Mouse (Mus musculus) spleen, adult 12 weeks (tissue): ENCODE results near the gene Fam234a.
"Not testable (repeated sequence)": the region's sequence is repeated elsewhere in the genome, so short reads cannot be mapped to it uniquely, and the experiment has no call there.

Experiments used
- DNase-seq: peaks from one replicate; pipeline ENCODE4 v3.0.0; 2022; ENCODE audit warnings: low spot score

Fam234a gene

DNA sequence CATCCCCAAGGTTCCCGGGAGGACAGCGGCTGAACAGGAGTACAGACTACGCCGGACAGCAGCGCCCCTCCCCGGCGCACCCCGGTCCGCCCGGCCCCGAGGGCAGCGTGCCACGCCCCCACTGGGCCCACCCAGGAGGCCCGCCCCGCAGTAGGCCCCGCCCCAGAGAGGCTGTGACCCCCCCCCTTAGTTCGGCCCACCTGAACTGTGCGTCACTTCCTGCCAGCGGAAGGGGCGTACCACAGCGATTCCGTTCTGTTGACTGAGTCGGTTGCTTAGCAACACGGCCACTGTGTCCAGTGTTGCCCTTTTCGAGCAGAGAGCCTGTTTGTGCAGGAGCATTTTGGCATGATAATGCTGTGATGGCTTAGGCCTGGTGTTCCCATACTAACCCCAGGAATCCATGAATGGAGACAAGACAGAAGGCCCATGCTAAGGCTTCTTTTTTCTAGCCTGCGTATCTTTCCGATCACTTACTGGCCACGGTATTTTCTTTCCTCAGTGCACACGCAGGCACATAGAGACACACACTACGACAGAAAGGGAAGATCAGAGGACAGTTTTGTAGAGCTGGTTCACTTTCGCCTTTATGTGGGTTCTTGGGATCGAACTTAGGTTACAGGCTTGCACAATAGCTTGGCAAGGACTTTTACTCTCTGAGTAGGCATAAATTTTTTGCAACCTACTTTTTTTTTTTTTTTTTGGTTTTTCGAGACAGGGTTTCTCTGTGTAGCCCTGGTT, at the start of gene Fam234a:
TSS of gene Fam234a (minus strand) at position 142 of the 741 bp plus-strand sequence.
- DNase-seq: peak; percentile 72

DNA sequence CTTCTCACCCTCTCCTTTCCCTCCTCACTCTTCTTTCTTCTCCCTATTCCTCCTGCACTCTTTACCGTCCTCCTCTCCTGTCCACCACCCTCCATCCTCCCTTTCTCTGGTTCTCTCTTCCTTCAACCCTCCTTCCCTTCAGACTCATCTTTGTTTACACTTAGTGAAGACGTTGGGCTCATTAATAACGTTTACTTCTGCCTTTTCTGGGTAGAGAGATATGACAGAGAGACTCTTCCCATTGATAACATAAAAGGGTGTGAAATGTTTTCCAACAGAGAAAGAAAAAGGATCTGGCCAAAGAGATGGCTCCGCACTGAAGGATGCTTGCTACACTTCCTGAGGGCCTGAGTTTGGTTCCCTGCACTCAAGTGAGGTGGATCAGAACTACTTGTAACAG, 45.4 kb upstream of the Fam234a start:
- DNase-seq: no peak

DNA sequence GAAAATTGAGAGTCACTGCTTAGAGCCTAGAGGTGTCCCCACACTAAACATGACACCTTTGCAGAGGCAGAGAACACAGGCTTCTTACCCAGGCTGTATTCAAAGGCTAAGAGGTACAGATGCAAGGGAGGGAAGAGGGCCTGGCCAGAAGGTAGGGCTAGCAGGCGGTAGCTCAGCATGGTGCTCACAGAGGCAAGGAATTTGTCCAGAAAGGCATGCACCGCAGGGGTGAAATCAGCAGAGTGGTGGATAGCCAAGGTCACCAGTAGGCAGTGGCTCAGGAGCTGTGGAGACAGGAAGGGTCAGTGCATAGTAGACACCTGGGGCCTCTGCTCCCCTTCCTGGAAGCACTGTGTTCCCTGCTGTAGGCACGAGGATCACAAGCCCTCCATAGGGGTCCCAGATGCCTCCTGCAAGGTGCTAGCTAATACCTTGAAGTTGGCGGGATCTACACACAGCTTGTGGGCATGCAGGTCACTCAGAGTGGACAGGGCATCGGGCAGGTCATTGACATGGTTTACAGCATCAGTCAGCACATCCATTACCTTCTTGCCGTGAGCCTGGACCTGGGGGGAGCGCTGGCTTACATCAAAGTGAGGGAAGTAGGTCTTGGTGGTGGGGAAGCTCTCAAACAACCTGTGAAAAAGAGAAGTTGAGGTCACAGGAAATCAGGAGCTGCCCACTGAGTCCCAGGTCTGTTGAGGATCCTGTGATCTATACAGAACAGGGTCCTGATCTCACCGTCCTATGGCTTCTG, 42.3 kb upstream of the Fam234a start:
- DNase-seq: no peak

DNA sequence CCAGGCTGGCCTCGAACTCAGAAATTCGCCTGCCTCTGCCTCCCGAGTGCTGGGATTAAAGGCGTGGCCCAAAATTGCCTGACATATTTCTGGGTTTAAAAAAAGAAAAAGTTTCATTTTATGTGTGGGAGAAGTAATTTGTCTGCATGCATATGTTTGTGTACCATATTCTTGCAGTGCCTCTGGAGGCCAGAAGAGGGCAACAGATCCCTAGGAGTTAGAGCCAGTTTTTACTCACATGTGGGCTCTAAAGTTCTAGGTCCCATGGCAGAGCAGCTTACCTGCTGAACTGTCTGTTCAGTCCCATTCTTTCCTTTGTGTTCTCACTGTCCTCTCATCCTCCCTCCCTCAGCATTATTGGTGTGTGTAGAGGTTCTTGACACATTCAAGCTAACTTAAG, 32.7 kb upstream of the Fam234a start:
- peak; percentile 9 for DNase-seq

DNA sequence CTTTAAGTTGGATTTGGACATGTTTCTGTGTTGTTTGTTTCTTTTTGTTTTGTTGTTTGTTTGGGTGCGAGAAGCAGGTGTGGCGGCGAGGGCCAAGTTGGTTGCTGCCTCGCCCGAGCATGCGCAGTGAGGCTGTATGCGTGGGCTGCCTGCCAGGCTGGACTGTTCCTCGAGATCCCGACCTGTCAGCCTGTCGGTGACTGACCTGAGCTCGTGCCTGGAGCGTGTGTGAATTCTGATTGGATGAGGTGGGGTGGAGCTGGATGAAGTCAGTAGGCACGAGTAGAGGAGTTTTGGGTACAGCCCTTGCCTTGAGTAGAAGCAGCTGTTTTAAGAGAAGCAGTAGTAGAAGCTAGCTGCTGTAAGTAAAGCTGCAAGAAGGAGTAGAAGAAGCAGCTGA, 31.9 kb upstream of the Fam234a start:
- no peak for DNase-seq

DNA sequence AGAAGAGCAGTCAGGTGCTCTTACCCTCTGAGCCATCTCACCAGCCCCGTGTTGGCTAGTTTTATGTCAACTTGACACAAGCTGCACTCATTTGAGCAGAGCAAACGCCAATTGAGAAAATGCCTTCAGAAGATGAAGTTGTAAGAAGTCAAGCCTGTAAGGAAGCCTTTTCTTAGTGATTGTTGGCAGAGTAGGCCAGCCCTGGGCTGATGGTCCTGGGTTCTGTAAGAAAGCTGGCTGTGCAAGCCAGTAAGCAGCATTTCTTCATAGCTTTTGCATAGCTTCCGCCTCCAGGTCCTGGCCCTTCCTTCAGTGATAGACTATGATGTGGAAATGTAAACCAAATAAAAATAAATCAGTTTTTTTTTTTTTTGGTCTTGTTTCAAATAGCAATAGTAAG, 28.5 kb upstream of the Fam234a start:
- DNase-seq: no peak

DNA sequence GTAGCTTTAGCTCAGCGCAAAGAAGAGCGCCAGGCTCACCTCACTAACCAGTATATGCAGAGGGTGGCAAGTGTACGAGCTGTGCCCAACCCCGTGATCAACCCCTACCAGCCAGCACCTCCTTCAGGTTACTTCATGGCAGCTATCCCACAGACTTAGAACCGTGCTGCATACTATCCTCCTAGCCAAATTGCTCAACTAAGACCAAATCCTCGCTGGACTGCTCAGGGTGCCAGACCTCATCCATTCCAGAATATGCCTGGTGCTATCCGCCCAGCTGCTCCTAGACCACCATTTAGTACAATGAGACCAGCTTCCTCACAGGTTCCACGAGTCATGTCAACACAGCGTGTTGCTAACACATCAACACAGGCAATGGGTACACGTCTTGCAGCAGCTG, 25.5 kb upstream of the Fam234a start:
- DNase-seq: not testable (repeated sequence)

DNA sequence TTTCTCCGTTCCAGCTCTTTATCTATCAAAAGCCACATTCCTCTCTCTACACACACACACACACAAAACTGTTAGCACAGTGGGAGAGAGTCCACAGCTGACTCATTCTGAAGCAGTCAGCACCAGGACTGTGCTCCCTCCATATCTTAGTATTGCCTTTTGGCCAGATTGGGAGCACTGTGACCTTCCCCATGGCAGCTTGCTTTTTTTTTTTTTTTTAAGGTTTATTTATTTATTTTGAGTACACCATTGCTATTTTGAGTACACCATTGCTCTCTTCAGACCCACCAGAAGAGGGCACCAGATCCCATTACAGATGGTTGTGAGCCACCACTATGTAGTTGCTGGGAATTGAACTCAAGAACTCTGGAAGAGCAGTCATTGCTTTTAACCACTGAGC, 24.8 kb upstream of the Fam234a start:
- DNase-seq: no peak

DNA sequence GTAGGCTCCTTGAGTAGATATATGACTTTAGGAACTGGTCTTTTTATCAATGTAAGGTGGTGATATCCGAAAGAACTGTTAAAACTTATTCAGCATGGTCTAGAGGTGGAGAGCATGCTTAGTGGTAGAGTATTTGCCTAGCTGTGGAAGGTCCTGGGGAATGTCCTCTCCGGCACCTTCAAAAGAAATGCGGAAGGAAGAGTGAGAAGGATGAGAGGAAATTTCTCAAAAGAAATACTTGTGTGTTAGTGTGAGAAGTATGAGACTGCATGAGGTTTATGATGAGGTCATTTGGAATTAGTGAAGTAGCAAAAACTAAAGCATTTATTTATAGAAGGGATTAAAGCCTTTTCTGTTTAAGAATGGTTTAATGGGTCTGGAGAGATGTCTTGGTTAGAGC, 18.3 kb upstream of the Fam234a start:
- no peak for DNase-seq

DNA sequence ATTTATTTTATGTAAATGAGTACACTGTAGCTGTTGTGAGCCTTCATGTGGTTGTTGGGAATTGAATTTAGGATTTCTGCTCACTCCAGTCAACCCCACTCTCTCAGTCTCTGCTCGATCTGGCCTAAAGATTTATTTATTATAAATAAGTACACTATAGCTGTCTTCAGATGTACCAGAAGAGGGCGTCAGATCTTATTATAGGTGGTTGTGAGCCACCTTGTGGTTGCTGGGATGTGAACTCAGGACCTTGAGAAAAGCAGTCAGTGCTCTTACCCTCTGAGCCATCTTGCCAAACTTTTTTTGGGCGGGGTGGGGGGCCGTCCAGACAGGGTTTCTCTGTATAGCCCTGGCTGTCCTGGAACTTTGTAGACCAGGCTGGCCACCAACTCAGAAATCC, 17.8 kb upstream of the Fam234a start:
- no peak for DNase-seq

DNA sequence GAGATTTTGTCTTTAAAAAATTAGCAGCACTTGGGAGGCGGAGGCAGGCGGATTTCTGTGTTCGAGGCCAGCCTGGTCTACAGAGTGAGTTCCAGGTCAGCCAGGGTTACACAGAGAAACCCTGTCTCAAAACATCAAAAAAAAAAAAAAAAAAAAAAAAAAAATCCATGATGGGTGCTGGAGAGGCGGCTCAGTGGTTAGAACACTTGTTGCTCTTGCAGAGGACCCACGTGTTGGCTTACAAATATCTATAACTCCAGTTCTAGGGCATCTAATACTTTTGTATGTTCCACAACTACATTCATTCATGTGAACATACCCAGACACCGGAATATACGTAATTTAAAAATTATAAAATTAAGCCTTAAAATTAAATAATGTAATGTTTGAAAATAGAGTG, 11.3 kb upstream of the Fam234a start:
- no peak for DNase-seq

DNA sequence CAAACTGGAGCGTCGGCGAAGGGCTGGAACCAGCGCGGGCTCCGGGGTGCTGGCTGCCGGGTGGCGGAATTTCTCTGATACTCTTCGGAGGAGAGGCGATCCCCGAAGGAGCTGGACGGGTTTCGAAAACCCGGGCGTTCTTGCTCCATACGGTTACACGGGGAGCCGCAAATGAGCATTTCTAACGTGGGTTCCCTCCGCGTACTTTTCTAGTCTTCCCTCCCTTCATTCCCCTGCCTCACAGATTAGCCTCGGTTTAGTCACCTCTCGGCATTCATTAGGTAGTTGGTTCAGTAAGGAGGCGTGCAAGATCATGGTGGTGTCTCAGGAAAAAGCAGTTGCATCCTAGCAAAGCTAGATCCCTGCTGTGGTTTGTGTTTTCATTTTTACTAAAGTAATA, 9.4 kb upstream of the Fam234a start:
- DNase-seq: no peak

DNA sequence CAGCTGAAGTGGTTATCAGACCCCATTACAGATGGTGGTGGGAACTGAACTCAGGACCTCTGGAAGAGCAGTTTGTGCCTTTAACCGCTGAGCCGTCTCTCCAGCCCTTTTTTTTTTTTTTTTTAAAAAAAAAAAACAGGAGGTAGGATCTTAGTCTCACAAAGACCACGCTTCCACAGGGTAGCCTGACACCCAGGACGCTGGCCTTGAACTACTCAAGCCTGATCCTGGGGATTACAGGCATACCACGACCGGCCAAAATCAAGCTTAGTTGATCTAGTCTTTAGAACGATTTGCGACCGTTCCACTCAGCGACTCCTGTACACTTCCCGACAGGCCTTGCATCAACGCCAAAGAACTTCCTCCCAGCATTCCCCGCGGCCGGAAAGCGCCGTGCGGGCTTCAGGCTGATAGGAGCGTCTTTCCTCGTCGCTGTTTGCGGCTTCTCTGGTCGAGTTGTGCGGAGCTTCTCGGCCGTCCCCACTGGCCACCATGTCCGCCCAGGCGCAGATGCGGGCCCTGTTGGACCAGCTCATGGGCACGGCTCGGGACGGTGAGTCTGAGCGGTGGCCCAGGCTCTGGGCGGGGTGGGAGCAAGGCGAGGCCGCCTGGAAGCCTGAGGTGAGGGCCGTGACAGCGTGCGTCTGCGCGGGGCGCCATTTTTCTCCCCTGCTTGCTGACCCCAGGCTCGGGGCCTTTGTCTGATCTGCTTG, 8.7 kb upstream of the Fam234a start, which contains the start of gene Luc7l:
TSS of gene Luc7l (plus strand) at position 358 of the 713 bp plus-strand sequence.
- peak; percentile 87 for DNase-seq

DNA sequence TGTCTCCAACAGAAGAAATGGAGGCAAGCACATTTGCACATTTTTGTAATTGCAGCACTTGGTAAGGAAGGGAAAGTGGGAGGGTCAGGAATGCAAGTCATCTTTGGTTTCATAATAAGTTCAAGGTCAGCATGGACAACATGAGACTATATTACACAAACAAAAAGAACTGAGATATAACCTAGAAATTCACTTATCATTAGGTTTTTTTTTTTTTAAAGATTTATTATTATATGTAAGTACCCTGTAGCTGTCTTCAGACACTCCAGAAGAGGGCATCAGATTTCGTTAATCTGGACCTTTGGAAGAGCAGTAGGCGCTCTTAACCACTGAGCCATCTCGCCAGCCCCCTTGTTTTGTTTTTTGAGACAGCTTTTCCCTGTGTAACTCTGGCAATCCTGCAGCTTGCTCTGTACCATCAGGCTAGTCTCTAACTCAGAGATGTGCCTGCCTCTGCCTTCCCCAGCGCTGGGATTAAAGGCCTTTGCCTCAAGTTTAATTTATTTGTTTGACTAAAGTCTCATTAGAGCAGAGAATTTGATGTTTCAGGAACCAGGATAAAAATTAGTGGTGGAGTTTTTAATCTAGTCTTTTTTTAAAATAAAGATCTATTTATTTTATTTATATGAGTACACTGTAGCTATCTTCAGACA, 8.0 kb upstream of the Fam234a start:
- DNase-seq: no peak

DNA sequence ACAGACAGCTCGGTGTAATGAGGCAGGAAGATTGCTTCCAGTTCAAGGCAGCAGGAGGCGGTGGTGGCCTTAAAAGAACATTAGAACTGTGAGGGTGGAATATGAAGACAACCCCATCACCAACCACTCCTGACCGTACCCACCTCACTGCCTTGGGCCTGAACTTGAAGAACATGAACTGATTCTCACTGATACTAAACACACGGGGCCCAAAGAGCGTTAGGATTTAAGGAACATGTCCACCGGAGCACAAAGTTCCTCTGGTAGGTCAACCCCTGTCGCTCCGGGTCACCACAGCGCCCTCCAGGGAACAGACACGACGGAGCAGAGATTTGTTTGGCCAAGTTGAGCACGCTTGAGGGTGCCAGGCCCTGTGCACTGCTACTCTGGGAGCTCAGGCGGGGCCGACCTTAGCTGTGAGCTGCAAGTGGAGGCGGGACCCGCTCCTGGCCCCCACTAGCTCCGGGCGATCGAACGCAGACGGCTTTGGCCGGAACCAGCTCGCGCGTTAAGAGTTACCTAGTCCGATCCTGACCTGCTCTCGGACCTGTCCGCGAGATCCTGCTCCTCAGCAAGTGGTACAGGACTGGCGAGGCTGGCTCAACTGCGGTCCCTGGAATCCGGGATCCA, 456 bp downstream of the Fam234a start:
- peak; percentile 54 for DNase-seq

DNA sequence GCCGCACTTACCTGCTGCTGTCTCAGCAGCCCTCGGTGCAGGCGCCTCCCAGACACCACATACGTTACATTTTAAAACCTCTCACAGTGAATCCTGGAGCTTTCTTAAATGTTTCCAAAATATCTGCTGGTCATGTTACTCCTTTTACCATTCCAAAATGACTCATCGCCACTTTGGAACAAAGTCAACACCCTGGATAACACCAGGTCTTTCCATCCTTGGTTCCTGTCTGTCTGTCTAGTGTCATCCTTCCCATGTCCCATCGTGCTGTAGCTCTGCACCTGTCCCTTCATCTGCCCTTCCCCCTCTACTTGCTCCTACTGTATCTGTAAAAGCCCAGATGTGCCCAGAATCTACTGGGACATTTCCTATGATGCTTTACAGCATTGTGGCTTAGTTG, 3.1 kb downstream of the Fam234a start:
- DNase-seq: no peak

DNA sequence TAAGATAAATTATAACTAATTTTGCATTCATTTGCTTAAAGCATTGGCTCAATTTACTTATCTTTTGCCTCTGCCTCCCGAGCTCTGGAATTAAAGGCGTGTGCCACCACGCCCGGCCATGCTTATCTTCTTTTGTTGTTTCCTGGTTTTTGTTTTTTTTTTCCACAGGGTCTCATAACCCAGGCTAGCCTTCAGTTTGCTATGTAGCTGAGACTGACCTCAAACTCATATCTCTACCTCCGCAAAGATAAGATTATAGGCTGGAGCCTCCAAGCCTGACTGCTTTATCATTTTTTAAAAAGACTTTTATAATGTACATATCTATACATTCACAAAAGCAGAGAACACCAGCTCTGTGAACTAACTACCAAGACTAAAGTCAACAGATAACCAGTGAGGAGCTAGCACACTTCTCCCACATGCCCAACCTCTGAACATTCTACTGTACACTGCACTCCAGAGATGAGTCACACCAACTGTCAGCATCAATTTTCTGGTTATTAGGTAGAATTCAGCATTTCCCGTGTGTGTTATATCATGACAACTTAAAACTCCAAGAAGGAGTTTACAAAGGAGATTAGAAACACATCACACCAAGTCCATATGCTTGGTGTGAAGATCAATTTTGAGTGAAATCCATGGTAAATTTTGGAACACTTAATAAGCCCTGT, 3.8 kb downstream of the Fam234a start:
- DNase-seq: no peak

DNA sequence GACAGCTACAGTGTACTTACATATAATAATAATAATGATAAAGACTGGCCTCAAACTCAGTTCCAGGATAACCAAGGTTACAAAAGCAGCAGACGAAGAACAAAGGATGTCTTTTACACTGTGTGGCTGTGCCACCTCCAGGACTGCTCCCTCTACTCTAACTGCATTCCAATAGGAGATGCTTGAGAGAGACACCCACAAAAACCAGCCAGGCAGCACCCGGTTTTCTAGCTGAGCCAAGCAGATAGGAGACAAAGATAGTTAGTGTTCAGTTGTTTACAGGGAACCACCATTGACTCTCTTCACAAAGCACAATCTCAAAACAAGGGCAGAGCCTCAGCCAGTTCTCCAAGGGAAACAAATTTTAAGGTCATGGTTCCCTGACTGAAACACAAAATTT, 4.5 kb downstream of the Fam234a start:
- no peak for DNase-seq

DNA sequence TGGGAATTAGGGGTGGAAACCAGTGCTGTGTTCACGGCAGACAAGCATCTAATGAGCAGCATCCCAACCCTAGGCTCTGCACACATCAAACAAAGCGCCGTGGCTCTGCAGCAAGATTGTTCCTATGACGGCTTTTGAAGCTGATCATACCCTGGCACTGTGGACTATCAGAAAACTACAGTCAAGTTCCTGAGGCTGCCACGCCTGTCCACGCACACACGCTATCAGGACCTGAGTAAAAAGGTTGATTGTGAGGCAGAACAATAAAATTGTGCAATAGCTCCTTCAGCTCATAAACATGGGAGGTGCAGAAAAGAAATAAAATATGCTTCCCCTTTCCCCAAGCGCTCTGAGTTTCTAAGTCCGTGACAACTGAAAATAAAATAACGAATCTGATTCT, 6.4 kb downstream of the Fam234a start:
- DNase-seq: no peak

DNA sequence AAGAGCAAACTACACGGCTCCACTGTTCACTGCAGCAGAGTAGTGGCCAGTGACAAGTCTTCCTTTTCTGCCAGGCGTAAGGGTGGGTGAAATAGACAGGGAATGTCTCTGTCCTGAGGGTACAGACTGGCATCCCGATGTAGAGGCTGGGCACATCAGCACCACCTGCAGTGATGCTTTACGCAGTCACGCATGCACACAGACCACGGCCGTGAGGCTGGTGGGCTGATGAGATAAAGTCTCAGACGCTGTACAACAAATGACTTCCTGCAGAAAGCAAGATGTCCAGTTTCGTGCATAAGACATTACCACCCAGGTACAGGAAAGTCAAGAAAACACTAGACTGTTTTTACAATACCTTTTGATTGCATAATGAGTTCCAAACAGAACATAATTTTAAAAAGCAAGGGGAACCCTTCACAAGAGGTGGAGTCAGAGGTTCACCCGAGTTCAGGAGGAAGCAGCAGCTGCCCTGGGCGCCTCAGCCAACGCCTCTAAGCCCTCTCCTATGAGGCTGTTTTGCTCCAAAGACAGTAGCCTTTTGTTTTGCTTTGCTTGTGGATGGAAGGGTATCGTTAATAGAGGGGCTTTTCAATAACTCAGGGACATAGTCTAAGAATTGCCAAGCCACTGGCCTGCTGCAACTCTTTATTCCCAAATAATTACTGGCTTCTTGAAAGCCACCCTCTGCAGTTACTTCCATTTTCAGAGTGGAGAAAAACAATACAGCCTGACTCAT, 8.8 kb downstream of the Fam234a start:
- no peak for DNase-seq

DNA sequence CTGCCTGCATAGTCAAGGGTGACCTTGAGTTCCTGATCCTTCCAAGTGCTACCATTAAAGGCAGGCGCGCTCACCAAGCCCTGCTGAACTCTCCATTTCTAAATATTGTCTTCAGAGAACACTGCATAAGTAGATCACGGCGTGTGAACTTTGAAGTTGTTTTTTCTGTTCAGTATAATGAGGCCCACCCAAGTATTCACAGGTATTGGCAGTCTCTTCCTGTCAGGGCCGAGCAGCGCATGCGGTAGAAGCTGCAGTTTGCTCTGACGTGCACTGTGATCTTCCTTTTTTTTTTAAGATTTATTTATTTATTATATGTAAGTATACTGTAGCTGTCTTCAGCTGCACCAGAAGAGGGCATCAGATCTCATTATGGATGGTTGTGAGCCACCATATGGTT, 9.7 kb downstream of the Fam234a start:
- no peak for DNase-seq
